8 mouse cellular contexts compared by ENCODE assay signal in the genomic region with DNA sequence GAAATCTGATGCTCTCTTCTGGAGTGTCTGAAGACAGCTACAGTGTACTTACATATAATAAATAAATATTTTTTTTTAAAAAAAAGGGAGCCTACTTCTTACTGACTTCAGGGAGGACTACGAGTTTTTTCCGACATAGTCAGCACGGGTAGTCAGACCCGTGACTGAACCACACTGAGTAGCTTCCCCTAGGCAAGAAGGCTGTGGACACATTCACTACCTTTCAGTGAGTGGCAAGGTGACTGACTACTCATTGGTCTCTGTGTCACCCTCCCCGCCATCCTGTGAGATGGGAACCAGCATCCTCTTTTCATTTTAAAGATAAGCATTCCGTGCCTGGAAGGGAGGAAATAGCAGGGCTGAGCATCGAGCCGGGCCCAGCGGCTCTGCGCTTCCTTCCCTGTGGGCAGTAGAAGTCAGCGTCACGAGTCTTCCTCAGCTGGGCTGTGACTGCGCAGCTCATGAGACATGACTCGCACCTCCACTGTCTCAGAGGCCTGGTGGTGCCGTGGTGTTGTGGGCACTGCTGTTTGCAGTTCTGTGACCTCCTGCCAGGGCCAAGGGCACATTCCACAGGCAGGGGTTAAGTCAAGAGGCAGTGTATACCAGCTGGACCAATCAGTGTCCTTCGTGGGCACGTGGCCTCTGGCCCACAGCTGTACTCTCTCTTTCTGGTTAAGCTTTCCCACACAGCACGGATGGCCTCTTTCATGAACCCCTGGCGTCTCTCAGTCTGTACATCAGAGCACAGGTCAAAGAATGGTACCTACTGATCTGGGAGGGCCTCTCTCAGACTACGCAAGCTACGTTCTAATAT. TPM values are rescaled to one million over a fixed set of nuclear protein-coding genes. Genes with fewer than 3 reads are reported as not detected.
A peak's percentile ranks its signal among the peaks of the same experiment; 100 is the strongest.
DNase-seq lines count a peak whose midpoint lies in the region; ATAC-seq and TF ChIP-seq lines count a peak whose summit lies in the region.

No protein-coding gene starts in this region.

- H3K9ac ChIP-seq in liver, embryonic 14.5 days (replicated peaks), result no peak overlapping the region
- no peak overlapping the region for H3K9ac ChIP-seq in forebrain, postnatal 0 days

- TF ChIP-seq CTCF in liver, embryonic 14.5 days (IDR thresholded peaks at IDR 0.05; ENCODE audit: low read depth), result no peak
- no peak for TF ChIP-seq CTCF in forebrain, postnatal 0 days (IDR thresholded peaks at IDR 0.05; ENCODE audit: low read depth)

- no peak overlapping the region for H3K27ac ChIP-seq in liver, embryonic 14.5 days
- H3K27ac ChIP-seq in forebrain, postnatal 0 days (ENCODE audit: low read depth, low read length), result no peak overlapping the region

- peaks cover 0 to 6% of the 10 kb centered on the region in 2 experiments; a peak in 2 of 4 replicates for H3K4me1 ChIP-seq in liver, embryonic 14.5 days (replicated peaks; ENCODE audit: control insufficient read depth in 2 of 2, insufficient read depth in 2 of 2, low read length in 1 of 2)
- no peaks in the 10 kb centered on the region for H3K4me1 ChIP-seq in forebrain, postnatal 0 days (ENCODE audit: insufficient read depth)

- no peaks in the 10 kb centered on the region for H3K9me3 ChIP-seq in liver, embryonic 14.5 days (ENCODE audit: control insufficient read depth, low read length)
- no peaks in the 10 kb centered on the region for H3K9me3 ChIP-seq in forebrain, postnatal 0 days (ENCODE audit: low read length)

- H3K4me2 ChIP-seq in liver, embryonic 14.5 days (ENCODE audit: low read depth), result no peak overlapping the region
- no peak overlapping the region for H3K4me2 ChIP-seq in forebrain, postnatal 0 days (ENCODE audit: low read depth)

- WGBS in liver, embryonic 14.5 days (ENCODE audit: insufficient replicate concordance), result 20% methylated on average over 21 of the region's 21 CpGs
- WGBS in forebrain, postnatal 0 days, result 86% methylated on average over 21 of the region's 21 CpGs

- peak; percentile 22 for DNase-seq in ovary, postnatal 36 days (ENCODE audit: low spot score)
- DNase-seq in ovary, postnatal 10 days (ENCODE audit: low spot score), result no peak
- DNase-seq in embryo, embryonic 11 days, result peak; percentile 31
- DNase-seq in liver, embryonic 14.5 days (ENCODE audit: low read depth in 3 of 3, low spot score in 3 of 3), result no peak
- DNase-seq in spleen, postnatal 4 days (ENCODE audit: low spot score in 2 of 2), result peak; percentile 45 to 71
- no peak for DNase-seq in testis, postnatal 10 days (ENCODE audit: low spot score)
- no peak for DNase-seq in ovary, postnatal 14 days (ENCODE audit: low spot score)
- no peak for DNase-seq in forebrain, postnatal 0 days

- no peaks in the 10 kb centered on the region for H3K36me3 ChIP-seq in liver, embryonic 14.5 days (replicated peaks; ENCODE audit: control insufficient read depth, insufficient read depth, low read depth)
- no peaks in the 10 kb centered on the region for H3K36me3 ChIP-seq in forebrain, postnatal 0 days (ENCODE audit: insufficient read depth)

- no peak overlapping the region for H3K4me3 ChIP-seq in liver, embryonic 14.5 days (ENCODE audit: insufficient read depth in 1 of 2, low read depth in 2 of 2, low read length in 2 of 2)
- no peak overlapping the region for H3K4me3 ChIP-seq in forebrain, postnatal 0 days (ENCODE audit: low read depth, low read length)

- no peak for TF ChIP-seq EP300 in liver, embryonic 14.5 days (IDR thresholded peaks at IDR 0.05; ENCODE audit: low read depth)

- no peaks in the 10 kb centered on the region for H3K27me3 ChIP-seq in liver, embryonic 14.5 days (ENCODE audit: control insufficient read depth, insufficient read depth, low read length)
- no peaks in the 10 kb centered on the region for H3K27me3 ChIP-seq in forebrain, postnatal 0 days (ENCODE audit: insufficient read depth, low read length)

- peak; percentile 57 for ATAC-seq in liver, embryonic 14.5 days (ENCODE audit: insufficient read depth)
- ATAC-seq in forebrain, postnatal 0 days, result no peak

RNA-seq across cellular contexts. Expression of a gene that starts 45.7 kb away (rescaled TPM):
- polyA plus RNA-seq in liver, embryonic 14.5 days (2012; rRNA removed), result 3.0 and 3.8 TPM in 2 replicates
- polyA plus RNA-seq in liver, embryonic 14.5 days (2014; fragmentation: Nextera tagmentation; extraction: Ambion mirVana), result 4.9 and 5.8 TPM in 2 replicates
- total RNA-seq in forebrain, postnatal 0 days (2014; rRNA removed), result 1.4 and 2.2 TPM in 2 replicates
- 2.1 and 2.8 TPM in 2 replicates for polyA plus RNA-seq in forebrain, postnatal 0 days (2015; fragmentation: Nextera tagmentation; extraction: Ambion mirVana)

Comparison
In these comparisons a context has a peak if more than half of its experiments do, and no peak if none do; other contexts are left out.
1. DNase-seq: peak in ovary, postnatal 36 days (single experiment), embryo, embryonic 11 days (single experiment) and spleen, postnatal 4 days (2 of 2); none in ovary, postnatal 10 days (single experiment), liver, embryonic 14.5 days (0 of 3), testis, postnatal 10 days (single experiment), ovary, postnatal 14 days (single experiment) and forebrain, postnatal 0 days (single experiment).